Mouse (Mus musculus): Measurements from ENCODE around the gene Espn.

- TF ChIP-seq POLR2A (IDR thresholded peaks at IDR 0.05; ENCODE audit: insufficient read depth, low read length) (no peak), CTCF (IDR thresholded peaks at IDR 0.05; ENCODE audit: low read depth, low read length) (no peak), EP300 (IDR thresholded peaks at IDR 0.05; ENCODE audit: insufficient read depth, low read depth, low read length) (no peak)
Measured at GRCm38 (mm10) chr4:152072655-152073054, 79.5 kb downstream of the Espn start.
